Mouse (Mus musculus): ENCODE data around the gene Acot12. TPM values are rescaled to one million over a fixed set of nuclear protein-coding genes. Genes with fewer than 3 reads are reported as not detected.

Acot12 gene
- polyA plus RNA-seq, 1 experiment from 2014 or later, result 0.53 TPM

Small RNAs within 50 kb of the gene (microRNA-seq; reads per million reads assigned to microRNA genes)
- not detected for gene Gm27656

Other genes with a start within 250 kb of the Acot12 start
- 26.2 and 30.1 TPM in 2 replicates for gene Zcchc9, start 66.2 kb downstream of the Acot12 start, polyA plus RNA-seq (2015; fragmentation: Nextera tagmentation; extraction: Ambion mirVana)
- 2.8 and 3.3 TPM in 2 replicates for gene Ckmt2, start 135.4 kb downstream of the Acot12 start, polyA plus RNA-seq (2015; fragmentation: Nextera tagmentation; extraction: Ambion mirVana)